Mouse (Mus musculus) retina, postnatal 7 days (tissue): ENCODE data around the gene Zbtb24.
A peak's percentile ranks its signal among the peaks of the same experiment; 100 is the strongest.

Experiments
- DNase-seq: peaks from one replicate; pipeline ENCODE4 v3.0.0-alpha.2; 2012; ENCODE audit warnings: low read depth, low spot score

The Zbtb24 gene

GRCm38 (mm10) chr10:41467325-41467724 lies 17.1 kb downstream of the Zbtb24 start:
- DNase-seq: no peak

- DNase-seq: no peak
Observed at GRCm38 (mm10) chr10:41470693-41471092, 20.5 kb downstream of the Zbtb24 start.

DNA sequence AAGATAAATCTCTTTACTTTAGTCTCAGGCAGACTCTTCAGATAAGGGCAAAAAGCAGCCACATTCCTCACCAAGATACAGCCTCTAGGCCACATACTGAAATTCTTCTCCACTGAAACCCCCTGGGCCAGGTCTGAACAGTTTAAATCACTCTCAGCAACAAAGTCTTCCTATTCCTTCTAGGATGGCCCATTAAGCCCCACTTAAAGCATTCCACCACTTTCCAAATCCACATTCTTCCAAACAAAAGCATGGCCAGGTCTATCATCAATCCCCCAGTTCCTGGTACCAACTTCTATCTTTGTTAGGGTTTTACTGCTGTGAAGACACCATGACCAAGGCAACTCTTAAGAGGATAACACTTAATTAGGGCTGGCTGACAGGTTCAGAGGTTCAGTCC lies 22.4 kb downstream of the Zbtb24 start:
- no peak for DNase-seq

GRCm38 (mm10) chr10:41472962-41473481 lies 22.8 kb downstream of the Zbtb24 start:
- no peak for DNase-seq

DNA sequence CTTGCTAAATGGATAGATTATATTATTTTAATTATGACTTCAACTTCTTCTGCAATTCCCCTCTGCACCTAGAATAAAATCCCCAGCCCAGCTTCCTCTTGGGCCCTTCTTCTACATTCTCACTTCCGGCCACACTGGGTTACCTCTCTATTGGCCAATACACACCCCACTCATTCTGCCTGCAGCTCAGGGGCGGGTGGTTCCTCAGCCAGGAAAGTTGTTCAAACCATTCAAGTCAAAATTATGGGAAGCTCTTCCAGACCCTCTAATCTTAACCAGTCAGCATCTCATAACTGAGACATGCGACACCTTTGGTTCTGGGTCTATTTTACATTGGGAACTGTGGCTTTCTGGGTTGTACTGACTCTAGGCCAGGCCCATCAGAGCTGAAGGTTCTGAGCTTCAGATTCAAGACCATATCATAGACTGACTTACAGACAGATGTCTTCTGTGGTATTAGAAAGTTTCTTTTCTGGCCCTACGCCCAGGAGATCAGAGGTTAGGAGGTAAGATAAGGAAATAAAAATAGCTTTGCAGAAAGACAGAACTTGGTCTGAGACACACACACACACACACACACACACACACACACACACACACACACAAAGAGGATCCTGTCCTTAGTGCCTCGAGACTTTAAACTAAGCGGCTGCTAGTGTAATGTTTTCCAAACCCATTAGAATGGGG lies 23.7 kb downstream of the Zbtb24 start:
- DNase-seq: no peak

DNA sequence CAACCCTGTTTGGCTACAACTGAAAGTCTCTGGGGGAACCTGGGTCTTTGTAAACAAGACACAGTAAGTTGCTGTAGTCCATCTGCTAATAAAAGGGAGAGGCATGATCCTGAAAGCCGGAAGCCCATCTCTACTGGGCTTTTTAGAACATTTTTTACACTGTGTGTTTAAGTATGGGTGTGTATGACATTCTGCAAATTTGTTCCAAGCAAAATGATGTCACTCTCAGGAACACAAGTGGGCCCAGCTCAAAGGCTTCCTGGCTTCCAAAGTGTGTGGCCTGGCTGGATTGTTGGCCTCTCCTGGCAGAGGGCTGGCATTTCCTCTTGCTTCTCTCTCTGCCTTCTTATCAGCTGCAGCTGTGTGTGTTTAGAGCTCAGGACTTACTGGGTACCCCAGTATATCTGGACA lies 24.8 kb downstream of the Zbtb24 start:
- DNase-seq: no peak

DNA sequence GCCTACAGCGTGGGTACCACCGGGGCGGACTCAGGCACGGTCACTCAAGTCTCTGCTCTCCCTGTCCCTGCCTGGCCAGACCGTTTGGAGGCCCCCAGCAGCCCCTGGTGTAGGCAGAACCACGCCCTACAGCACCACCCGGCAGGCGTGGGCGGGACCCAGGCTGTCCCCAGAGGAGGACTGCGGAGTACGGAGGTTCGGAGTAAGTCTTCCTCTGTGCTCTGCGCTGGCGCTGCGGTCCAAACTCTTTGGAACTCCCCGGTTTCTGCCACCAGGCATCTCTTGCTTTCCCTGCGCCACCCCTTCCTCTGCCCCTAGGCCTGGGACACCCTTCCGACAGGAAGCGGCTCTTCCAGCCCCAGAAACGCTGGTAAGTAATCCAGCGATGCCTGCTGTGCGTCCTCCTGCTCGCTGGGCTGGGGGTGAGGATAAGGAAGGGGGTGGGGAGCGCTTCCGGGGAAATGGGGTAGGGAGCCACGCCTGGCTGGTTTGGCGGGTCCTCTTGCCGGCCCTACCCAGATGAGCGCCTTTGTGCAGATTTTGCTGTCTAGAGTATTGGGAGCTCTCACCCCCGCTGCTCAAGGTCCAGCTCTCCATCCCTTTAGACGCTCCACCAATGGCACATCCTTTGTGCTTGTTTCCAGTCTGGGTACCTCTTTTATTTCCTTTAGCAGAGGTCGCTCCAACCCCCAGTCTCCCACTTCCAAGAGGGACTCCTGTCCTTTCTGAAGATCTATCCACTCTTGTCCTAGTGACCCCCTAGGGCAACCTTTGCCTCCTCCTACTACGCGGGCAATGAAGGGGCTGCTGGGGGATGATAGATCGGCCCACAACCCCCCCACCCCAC lies 26.2 kb downstream of the Zbtb24 start, which contains the start of gene Mical1:
Gene Mical1, plus strand, starts transcription at position 144 of the 847 bp plus-strand sequence.
- no peak for DNase-seq

- no peak for DNase-seq
Observed at GRCm38 (mm10) chr10:41477018-41477277, 26.8 kb downstream of the Zbtb24 start.

- no peak for DNase-seq
Observed at GRCm38 (mm10) chr10:41477278-41478181, 27.3 kb downstream of the Zbtb24 start.

DNA sequence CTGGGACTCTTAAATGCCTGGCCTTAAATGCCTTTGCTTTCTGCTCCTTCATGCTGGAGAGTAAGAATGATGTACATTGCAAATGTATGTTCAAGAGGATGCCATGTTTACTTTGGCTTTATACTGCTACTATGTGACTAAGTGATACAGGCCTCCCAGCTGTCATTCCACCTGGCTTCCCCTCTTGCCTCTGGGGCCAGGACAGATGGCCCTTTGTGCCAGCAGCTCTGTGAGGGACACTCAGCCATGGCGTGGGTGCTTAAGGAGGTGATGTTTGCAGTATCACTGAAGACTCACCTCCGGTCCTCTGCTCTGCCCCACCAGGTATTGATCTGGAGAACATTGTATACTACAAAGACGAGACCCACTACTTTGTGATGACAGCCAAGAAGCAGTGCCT lies 29.8 kb downstream of the Zbtb24 start:
- DNase-seq: no peak

DNA sequence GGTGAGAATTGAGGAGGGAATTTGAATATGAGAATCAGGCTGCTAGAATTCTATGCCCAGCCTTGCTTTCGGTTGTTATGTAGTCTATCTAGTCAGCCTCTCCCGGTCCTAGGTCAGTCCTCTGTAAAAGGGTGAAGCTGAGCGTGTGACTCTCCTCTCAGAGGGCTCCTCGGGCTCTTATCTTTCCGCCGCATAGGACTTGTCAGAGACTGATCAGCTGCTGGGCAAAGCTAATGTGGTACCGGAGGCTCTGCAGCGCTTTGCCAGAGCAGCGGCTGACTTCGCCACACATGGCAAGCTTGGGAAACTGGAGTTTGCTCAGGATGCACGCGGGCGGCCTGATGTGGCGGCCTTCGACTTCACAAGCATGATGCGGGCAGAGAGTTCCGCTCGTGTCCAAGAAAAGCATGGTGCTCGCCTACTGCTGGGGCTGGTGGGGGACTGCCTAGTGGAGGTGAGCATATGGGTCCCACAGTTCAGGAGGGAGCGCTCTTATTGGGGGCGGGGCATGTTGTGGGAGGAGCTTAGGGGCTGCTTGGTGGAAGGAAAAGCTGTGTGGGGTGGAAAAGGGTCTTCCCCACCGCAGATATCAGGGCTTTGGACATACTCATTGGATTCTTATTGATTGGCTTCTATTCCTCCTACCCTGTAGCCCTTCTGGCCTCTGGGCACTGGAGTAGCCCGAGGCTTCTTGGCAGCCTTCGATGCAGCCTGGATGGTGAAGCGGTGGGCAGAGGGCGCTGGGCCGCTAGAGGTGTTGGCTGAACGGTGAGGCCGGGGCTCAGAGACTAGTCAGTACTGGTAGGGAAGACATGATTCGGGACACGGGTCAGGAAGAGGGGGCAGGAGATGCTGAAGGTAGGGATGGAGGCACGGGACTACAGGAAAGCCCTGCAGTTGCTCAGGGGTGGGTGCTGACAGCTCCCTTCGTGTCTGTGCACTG lies 31.0 kb downstream of the Zbtb24 start:
- DNase-seq: no peak

DNA sequence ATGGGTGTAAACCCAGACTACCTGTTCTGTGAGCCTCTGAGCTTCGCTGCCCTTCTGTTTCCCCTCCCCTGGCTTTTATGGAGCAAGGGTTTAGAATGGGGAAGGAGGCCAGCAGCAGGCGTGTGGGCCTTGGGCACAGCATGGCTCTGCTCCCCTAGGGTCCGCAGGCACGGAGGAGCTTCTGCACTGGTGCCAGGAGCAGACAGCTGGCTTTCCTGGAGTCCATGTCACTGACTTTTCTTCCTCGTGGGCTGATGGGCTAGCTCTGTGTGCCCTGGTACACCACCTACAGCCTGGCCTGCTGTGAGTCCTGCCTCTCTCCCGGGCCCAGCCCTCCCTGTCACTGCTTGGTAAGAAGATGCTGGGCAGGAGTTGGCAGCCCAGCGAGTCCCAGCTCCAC lies 32.3 kb downstream of the Zbtb24 start:
- DNase-seq: no peak

GRCm38 (mm10) chr10:41485778-41486177 lies 35.6 kb downstream of the Zbtb24 start:
- DNase-seq: no peak

DNA sequence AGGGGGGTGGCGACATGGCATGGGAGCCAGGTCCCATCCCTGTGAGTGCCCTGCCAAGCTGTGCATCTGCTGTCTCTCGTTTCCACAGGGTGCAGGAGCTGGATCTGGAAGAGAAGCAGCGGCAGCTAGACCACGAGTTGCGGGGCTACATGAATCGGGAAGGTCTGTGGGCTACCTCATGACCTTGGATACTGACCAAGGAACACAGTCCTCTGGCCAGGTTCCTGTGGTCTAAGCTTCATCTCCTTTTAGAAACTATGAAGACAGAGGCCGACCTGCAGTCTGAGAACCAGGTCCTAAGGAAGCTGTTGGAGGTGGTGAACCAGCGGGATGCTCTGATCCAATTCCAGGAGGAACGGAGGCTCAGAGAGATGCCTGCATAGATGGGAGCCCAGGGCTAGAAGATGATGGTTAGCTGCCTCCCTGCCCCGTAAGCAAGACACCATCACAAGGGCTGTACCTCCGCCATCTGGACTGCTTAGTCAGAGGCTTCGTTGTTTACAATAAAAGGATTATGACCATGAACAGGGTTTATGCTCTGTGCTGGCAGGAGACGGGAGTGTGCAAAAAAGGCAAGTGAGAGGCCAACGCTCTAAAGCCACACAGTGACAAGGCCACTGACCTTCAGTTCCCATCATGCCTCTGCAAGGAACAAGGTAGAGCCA lies 36.5 kb downstream of the Zbtb24 start:
- no peak for DNase-seq

GRCm38 (mm10) chr10:41488877-41489276 lies 38.7 kb downstream of the Zbtb24 start:
- no peak for DNase-seq

- no peak for DNase-seq
Observed at GRCm38 (mm10) chr10:41489294-41489693, 39.1 kb downstream of the Zbtb24 start.

DNA sequence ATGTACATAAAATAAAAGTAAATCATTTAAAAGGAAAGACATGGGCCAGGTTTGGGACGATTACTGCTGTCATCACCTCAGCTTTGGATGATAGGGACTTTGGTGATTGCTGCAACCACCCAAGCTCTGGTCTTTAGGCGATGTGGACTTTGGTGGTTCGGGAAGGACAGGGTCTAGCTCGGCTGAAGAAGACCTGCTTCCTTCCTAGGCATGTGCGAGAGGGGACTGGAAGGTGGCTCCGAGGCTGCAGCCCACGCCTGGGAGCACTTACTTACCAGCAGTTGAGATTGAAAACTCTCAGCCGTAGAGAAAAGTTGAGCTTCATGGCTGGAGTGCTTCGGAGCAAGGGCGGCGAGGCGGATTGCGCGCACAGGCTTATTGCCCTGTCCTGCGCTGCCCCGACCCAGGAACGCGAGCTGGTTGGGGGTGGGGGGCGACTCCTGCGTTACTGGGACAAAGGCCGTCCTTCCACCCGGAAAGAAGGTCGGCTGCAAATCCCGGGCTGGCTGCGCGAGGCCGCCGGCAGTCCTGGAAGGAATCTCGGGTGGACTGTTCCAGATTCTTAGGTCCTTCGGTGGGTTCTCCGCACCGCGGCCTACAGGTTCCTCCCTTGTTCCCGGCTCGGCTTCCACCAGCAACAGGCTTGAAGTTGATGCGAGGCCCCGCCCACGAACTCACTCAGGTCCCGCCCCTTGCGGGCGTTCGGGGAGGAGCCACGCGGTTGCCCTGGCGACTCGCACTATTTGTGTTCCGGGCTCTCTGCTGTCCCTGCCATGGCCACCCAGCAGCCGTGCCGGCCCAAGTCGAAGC lies 39.7 kb downstream of the Zbtb24 start, which contains the start of the genes Smpd2 and Ppil6:
Gene Smpd2, minus strand, starts transcription at position 662 of the 810 bp plus-strand sequence.
Gene Ppil6, plus strand, starts transcription at position 732 of the 810 bp plus-strand sequence.
- DNase-seq: peak; percentile 84

- no peak for DNase-seq
Observed at GRCm38 (mm10) chr10:41490518-41490873, 40.3 kb downstream of the Zbtb24 start.

- no peak for DNase-seq
Observed at GRCm38 (mm10) chr10:41491111-41491510, 40.9 kb downstream of the Zbtb24 start.
